Mouse (Mus musculus): ENCODE data around the gene Rgs9bp. TPM values are rescaled to one million over a fixed set of nuclear protein-coding genes. Genes with fewer than 3 reads are reported as not detected.

Rgs9bp gene
- polyA plus RNA-seq, 1 experiment, result not detected

GRCm38 (mm10) chr7:35564067-35564865 is 21.1 kb downstream of the Rgs9bp start:
- Histone ChIP-seq H3K4me1 (ENCODE audit: control insufficient read depth) (peaks cover 51% of the 10 kb centered on the region), H3K36me3 (ENCODE audit: control insufficient read depth) (no peaks in the 10 kb centered on the region), H3K4me3 (replicated peaks) (no peak overlapping the region), H3K9me3 (ENCODE audit: control insufficient read depth, low read length) (no peaks in the 10 kb centered on the region), H3K27me3 (ENCODE audit: control insufficient read depth) (no peaks in the 10 kb centered on the region)
- TF ChIP-seq GATA1 (IDR thresholded peaks at IDR 0.05; ENCODE audit: low read length), result no peak
- no peak for TF ChIP-seq TAL1 (IDR thresholded peaks at IDR 0.05; ENCODE audit: low read length)

- H3K36me3 ChIP-seq (ENCODE audit: control insufficient read depth), result peaks cover 10% of the 10 kb centered on the region
- no peak overlapping the region for H3K4me3 ChIP-seq (replicated peaks)
- no peaks in the 10 kb centered on the region for H3K27me3 ChIP-seq (ENCODE audit: control insufficient read depth)
- peaks cover 63% of the 10 kb centered on the region for H3K4me1 ChIP-seq (ENCODE audit: control insufficient read depth)
- no peaks in the 10 kb centered on the region for H3K9me3 ChIP-seq (ENCODE audit: control insufficient read depth, low read length)
- TF ChIP-seq GATA1 (IDR thresholded peaks at IDR 0.05; ENCODE audit: low read length) (no peak), TAL1 (IDR thresholded peaks at IDR 0.05; ENCODE audit: low read length) (no peak)
These were observed 22.3 kb downstream of the Rgs9bp start for GRCm38 (mm10) chr7:35563071-35563470.

DNA sequence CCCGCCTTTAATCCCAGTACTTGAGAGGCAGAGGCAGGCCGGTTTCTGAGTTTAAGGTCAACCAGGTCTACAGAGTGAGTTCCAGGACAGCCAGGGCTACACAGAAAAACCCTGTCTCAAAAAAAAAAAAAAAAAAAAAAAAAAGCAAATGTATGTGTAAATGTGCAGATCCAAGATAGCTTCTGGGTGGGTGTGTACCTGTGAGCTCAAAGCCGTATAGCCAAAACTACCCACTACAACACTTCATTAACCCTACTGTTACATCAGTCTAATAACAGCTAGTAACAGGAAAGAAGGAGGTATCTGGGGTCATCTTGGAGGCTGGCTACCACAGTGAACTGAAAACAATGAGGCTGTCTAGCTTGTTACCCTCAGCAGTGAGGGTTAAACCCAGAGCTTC is 25.5 kb downstream of the Rgs9bp start:
- Histone ChIP-seq H3K36me3 (ENCODE audit: control insufficient read depth) (peaks cover 14% of the 10 kb centered on the region), H3K27me3 (ENCODE audit: control insufficient read depth) (no peaks in the 10 kb centered on the region)

DNA sequence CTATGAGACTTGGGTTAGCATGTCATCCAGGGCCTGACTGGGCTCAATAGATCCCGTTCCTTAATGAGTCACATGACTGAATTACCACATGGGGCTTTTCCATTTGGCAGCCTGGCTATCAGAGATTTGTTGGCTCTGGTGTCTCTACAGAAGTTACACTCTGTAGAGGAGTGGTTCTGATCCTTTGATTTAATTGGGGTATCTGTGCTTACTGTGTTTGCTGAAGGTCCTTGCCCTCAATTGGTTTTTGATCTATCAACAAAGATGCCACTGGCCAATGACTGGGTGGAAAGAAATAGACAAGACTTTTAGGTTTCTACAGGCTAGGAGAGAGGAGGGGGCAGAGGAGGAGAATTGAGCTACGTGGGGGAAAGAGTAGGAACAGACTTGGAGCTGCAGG is 26.7 kb downstream of the Rgs9bp start:
- peaks cover 90% of the 10 kb centered on the region for H3K4me1 ChIP-seq (ENCODE audit: control insufficient read depth)
- no peak for TF ChIP-seq GATA1 (IDR thresholded peaks at IDR 0.05; ENCODE audit: low read length)
- no peak for TF ChIP-seq TAL1 (IDR thresholded peaks at IDR 0.05; ENCODE audit: low read length)
- peaks cover 14% of the 10 kb centered on the region for H3K36me3 ChIP-seq (ENCODE audit: control insufficient read depth)
- H3K9me3 ChIP-seq (ENCODE audit: control insufficient read depth, low read length), result no peaks in the 10 kb centered on the region
- no peaks in the 10 kb centered on the region for H3K27me3 ChIP-seq (ENCODE audit: control insufficient read depth)
- H3K4me3 ChIP-seq (replicated peaks), result no peak overlapping the region

More for the DNA sequence above, 25.5 kb downstream of the Rgs9bp start:
- Histone ChIP-seq H3K4me1 (ENCODE audit: control insufficient read depth) (peaks cover 88% of the 10 kb centered on the region), H3K4me3 (replicated peaks) (peak overlapping the region; percentile 47), H3K9me3 (ENCODE audit: control insufficient read depth, low read length) (no peaks in the 10 kb centered on the region)
- peak; percentile 51; the same call in 1 of the 2 replicates for TF ChIP-seq GATA1 (IDR thresholded peaks at IDR 0.05; ENCODE audit: low read length)
- peak; percentile 49 for TF ChIP-seq TAL1 (IDR thresholded peaks at IDR 0.05; ENCODE audit: low read length)

DNA sequence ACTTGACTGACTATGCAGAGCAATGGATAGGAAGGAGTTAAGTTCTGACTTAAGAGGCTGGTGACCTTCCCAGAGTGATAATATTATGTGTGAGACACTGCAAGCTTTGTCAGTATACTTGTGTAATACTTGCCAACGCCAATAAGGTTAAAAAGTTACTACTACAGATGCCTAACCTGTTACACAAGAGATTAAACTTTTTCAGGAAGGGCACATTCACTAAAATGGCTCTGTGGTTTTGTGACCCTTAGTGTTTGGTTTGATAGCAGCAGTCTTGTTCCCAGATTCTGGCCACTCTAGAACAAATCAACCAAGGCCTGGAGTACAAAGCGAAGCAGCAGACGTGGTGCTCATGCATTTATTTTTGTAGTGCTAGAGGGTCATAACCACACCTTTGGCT is 27.8 kb downstream of the Rgs9bp start:
- Histone ChIP-seq H3K36me3 (ENCODE audit: control insufficient read depth) (peaks cover 23% of the 10 kb centered on the region), H3K4me1 (ENCODE audit: control insufficient read depth) (peaks cover 88% of the 10 kb centered on the region), H3K9me3 (ENCODE audit: control insufficient read depth, low read length) (no peaks in the 10 kb centered on the region), H3K27me3 (ENCODE audit: control insufficient read depth) (no peaks in the 10 kb centered on the region), H3K4me3 (replicated peaks) (peak overlapping the region; percentile 78)
- TF ChIP-seq TAL1 (IDR thresholded peaks at IDR 0.05; ENCODE audit: low read length) (no peak), GATA1 (IDR thresholded peaks at IDR 0.05; ENCODE audit: low read length) (no peak)

- TF ChIP-seq GATA1 (IDR thresholded peaks at IDR 0.05; ENCODE audit: low read length) (peak; percentile 81), TAL1 (IDR thresholded peaks at IDR 0.05; ENCODE audit: low read length) (peak; percentile 86)
- Histone ChIP-seq H3K9me3 (ENCODE audit: control insufficient read depth, low read length) (no peaks in the 10 kb centered on the region), H3K4me1 (ENCODE audit: control insufficient read depth) (peaks cover 86% of the 10 kb centered on the region), H3K27me3 (ENCODE audit: control insufficient read depth) (no peaks in the 10 kb centered on the region), H3K4me3 (replicated peaks) (peak overlapping the region; percentile 78), H3K36me3 (ENCODE audit: control insufficient read depth) (peaks cover 28% of the 10 kb centered on the region)
These were observed 28.5 kb downstream of the Rgs9bp start for GRCm38 (mm10) chr7:35556905-35557304.

DNA sequence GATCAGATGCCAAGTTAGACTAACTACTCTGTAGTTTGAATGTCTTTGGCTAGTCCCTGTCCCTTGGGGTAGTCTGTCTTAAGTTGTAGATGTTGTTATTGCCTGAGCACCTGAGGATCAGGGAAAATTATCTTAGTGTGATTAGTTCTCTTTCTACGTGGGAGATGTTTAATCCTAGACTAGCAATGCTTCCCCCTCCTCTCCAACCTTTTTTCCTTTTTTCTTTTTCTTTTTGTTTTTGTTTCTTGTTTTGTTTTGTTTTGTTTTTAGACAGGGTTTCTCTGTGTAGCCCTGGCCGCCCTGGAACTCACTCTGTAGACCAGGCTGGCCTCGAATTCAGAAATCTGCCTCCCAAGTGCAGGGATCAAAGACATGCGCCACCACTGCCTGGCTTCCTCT is 29.2 kb downstream of the Rgs9bp start, which contains the start of gene Nudt19:
Nudt19 (minus strand) TSS at position 100 of the 399 bp plus-strand sequence.
- no peaks in the 10 kb centered on the region for H3K27me3 ChIP-seq (ENCODE audit: control insufficient read depth)
- peaks cover 35% of the 10 kb centered on the region for H3K36me3 ChIP-seq (ENCODE audit: control insufficient read depth)
- H3K9me3 ChIP-seq (ENCODE audit: control insufficient read depth, low read length), result no peaks in the 10 kb centered on the region
- TF ChIP-seq GATA1 (IDR thresholded peaks at IDR 0.05; ENCODE audit: low read length) (no peak), TAL1 (IDR thresholded peaks at IDR 0.05; ENCODE audit: low read length) (no peak)
- H3K4me3 ChIP-seq (replicated peaks), result peak within 1 kb of the TSS; percentile 78
- H3K4me1 ChIP-seq (ENCODE audit: control insufficient read depth), result peaks cover 86% of the 10 kb centered on the region

- peak overlapping the region; percentile 78 for H3K4me3 ChIP-seq (replicated peaks)
- H3K36me3 ChIP-seq (ENCODE audit: control insufficient read depth), result peaks cover 42% of the 10 kb centered on the region
- TF ChIP-seq GATA1 (IDR thresholded peaks at IDR 0.05; ENCODE audit: low read length) (no peak), TAL1 (IDR thresholded peaks at IDR 0.05; ENCODE audit: low read length) (no peak)
- peaks cover 86% of the 10 kb centered on the region for H3K4me1 ChIP-seq (ENCODE audit: control insufficient read depth)
- H3K27me3 ChIP-seq (ENCODE audit: control insufficient read depth), result no peaks in the 10 kb centered on the region
- H3K9me3 ChIP-seq (ENCODE audit: control insufficient read depth, low read length), result no peaks in the 10 kb centered on the region
These were observed 29.9 kb downstream of the Rgs9bp start for GRCm38 (mm10) chr7:35555224-35556204.
